Mouse (Mus musculus) kidney, postnatal 4 days (tissue): ENCODE results near the gene Ugcg.

Source experiments
- DNase-seq, 2 experiments: peaks; one replicate each; pipeline ENCODE4 v3.0.0; 2021; ENCODE audit warnings: mixed read lengths in 2 of 2

The Ugcg gene

GRCm38 (mm10) chr4:59231266-59232055, 42.4 kb downstream of the Ugcg start:
- peak; percentile 32 to 39 for DNase-seq

- DNase-seq, result no peak
Measured at GRCm38 (mm10) chr4:59234014-59234413, 45.0 kb downstream of the Ugcg start.

DNA sequence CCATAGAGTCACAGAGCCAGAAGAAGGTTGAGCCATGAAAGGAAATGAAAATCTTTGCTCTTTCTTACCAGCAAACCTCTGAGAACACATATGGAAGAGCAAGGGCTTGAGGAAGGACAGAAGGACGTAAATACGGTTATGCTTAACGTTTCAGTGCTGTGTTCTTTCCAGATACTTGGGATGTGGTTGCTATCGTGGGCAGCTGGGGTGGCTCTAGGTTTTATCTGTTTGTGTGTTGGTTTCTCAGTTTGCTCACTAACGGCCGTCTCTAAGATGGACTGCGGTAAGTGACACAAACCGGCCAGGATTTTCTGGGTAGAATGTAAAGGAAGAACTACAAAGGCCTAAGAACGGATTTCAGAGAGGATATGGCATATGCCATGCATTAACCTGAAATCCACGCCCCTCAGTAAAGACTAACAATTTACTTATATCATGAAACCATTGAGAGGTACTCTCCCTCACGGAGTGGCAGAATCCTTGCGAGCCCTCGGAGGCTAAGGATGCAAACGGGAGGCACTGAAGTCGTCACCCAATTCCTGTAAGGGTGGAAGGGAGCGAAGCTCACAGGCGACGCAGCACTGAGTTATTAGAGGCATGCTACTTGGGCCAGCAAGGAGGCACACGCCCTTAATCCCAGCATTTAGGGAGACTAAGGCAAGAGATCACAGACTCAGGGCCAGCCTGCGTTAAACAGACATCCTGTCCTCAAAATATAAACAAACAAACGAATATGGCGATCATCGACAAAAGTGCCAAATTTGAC, 45.6 kb downstream of the Ugcg start:
- no peak for DNase-seq

- no peak for DNase-seq
Measured at GRCm38 (mm10) chr4:59236362-59236761, 47.3 kb downstream of the Ugcg start.

DNA sequence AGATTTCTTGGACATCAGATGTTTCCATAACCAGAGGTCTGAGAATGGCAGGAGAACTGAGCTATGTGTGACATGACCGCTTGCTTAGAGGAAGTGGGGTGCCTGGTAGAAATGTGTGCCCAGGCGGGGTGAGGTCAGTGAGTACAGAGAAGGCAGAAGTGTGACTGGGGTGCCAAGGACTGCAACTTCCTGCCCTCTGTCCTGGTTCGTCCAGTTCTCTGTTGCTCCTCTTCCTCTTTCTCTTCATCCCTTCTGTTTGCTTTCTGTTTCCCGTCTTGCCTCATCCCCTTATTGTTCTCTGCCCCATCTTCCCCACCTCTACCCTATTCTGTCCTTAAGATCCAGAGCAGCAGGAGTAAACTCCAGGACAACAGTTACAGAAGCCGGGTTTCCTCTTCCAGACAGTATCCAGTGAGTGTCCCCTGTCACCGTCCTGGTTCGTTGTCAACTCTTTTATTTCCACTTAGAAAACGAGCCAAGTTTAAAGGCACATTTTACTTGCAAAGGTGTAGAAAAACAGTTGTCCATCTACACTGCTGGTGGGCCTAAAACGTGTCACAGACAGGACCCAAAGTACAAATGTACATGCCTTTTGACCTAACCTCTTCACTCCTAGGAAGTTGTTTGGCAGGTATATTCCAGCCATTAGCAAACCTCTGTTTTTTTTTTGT, 49.7 kb downstream of the Ugcg start:
- no peak for DNase-seq

- peak in 1 of 2 experiments; percentile 22 for DNase-seq
Measured at GRCm38 (mm10) chr4:59239312-59239728, 50.3 kb downstream of the Ugcg start.

- DNase-seq, result no peak
Measured at GRCm38 (mm10) chr4:59240160-59240559, 51.1 kb downstream of the Ugcg start.

DNA sequence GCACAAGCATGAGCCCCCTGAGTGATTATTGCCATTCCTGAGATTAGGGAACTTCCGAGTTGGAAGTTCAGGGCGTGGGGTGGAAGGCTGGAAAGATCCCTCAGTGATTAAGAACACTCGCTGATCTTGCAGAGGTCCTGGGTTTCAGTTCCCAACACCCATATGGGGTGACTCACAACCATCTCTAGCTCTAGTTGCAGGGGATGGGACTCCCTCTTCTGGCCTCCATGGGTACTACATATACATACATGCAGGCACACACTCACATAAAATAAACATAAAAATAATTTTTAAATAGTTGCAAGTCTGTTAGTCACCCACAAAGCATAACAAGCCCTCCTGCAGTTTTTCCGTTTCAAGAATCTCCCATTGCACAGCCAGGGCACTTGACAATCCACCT, 52.0 kb downstream of the Ugcg start:
- DNase-seq, result no peak

GRCm38 (mm10) chr4:59242221-59242620, 53.2 kb downstream of the Ugcg start:
- no peak for DNase-seq

DNA sequence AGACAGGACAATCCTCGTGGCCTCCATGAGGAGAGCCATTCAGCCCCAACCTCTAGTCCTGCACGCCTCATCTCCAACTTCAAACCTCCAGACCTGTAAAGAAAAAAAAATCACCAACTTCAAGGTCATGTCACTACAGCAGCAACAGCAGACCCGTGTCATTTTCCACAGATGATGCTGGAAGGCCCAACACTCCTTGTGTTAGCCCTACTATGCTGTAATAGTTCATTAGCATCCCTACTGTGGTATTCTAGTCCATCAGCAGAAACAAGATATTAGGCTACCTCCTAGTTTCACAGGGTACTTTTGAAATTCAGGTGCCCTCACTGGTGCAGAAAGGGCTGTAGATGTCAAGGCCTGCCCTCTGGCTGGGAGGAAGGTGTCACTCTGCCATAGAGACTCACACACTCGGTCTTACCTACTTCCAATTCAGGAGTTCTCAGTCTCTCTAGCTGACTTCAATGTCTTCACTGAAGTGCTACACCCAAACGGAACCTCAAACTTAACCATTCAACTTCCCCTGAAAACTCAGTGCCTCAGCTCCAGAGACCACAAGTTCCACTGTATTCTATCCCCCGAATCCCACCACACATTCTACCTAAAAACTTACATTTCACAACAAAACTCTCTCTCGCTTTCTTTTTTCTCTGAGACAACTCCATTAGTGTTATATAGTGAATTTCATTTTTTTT, 54.9 kb downstream of the Ugcg start:
- no peak for DNase-seq

- no peak for DNase-seq
Measured at GRCm38 (mm10) chr4:59244791-59245555, 55.9 kb downstream of the Ugcg start.

GRCm38 (mm10) chr4:59245776-59246175, 56.7 kb downstream of the Ugcg start:
- DNase-seq, result no peak

GRCm38 (mm10) chr4:59247545-59247944, 58.5 kb downstream of the Ugcg start:
- DNase-seq, result no peak

- DNase-seq, result no peak
Measured at GRCm38 (mm10) chr4:59248035-59248434, 59.0 kb downstream of the Ugcg start.

- DNase-seq, result no peak
Measured at GRCm38 (mm10) chr4:59252386-59253054, 63.5 kb downstream of the Ugcg start.

GRCm38 (mm10) chr4:59253055-59253434, 64.0 kb downstream of the Ugcg start:
- DNase-seq, result no peak

DNA sequence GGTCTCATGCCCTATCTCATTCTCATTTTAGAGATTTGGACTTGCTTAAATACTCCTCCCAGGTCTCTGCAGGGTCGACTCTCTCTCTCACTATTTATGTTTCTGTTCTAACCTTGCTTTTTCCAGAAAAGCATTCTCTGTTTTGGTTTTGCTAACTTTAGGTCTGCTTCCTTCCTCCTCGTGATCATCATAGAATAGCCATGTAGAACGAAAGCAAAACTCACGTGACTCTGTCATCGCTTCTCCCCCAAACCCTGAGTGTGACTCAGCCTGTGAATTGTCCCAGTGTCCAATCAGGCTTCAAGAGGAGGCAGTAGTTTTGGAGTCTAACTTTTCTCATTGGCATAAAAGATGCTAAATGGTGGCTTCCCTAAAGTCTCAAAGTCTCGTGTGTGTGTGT, 65.3 kb downstream of the Ugcg start:
- DNase-seq, result no peak

DNA sequence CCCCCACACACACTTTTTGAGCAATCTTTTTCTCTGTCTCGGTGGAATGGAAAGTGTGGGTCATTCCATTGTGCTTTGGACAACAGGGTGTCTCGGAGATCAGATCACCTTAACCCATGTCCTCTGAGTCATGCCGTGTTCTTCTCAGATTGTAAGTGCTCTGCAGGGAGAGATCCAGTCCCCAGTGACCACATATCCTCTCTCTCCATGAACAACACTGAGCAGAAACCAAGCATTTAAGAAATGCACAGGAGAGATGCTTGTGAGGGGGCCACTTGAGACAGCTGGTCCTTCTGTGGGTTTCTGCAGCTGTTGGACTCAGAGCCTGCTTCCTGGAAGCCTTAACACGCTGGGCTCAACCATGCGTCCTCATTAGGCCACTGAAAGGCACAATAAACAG, 66.9 kb downstream of the Ugcg start:
- DNase-seq, result no peak

- DNase-seq, result no peak
Measured at GRCm38 (mm10) chr4:59257866-59258265, 68.8 kb downstream of the Ugcg start.

- no peak for DNase-seq
Measured at GRCm38 (mm10) chr4:59258771-59259170, 69.7 kb downstream of the Ugcg start.

GRCm38 (mm10) chr4:59259806-59260205, 70.7 kb downstream of the Ugcg start:
- no peak for DNase-seq
